Mouse (Mus musculus): ENCODE measurements around the gene Ift46. TPM values are rescaled to one million over a fixed set of nuclear protein-coding genes. Genes with fewer than 3 reads are reported as not detected.
A peak's percentile ranks its signal among the peaks of the same experiment; 100 is the strongest.
"Not testable (repeated sequence)": the region's sequence is repeated elsewhere in the genome, so short reads cannot be mapped to it uniquely, and the experiment has no call there.

Ift46 gene
- polyA plus RNA-seq, 1 experiment = 26.2 TPM

- Histone ChIP-seq H3K4me1 (ENCODE audit: control insufficient read depth, insufficient read depth, insufficient read length, low read length) (peaks cover 9% of the 10 kb centered on the region), H3K4me3 (ENCODE audit: low read depth, low read length) (no peak overlapping the region), H3K27me3 (ENCODE audit: control insufficient read depth, insufficient read depth, low read length) (peaks cover 28% of the 10 kb centered on the region), H3K27ac (ENCODE audit: insufficient read depth, low read depth, low read length) (peak overlapping the region; percentile 73; the same call in 1 of the 2 replicates), H3K36me3 (ENCODE audit: control insufficient read depth, insufficient read depth, low read length) (peaks cover 4% of the 10 kb centered on the region; the same call in 1 of the 2 replicates)
- TF ChIP-seq POLR2A (IDR thresholded peaks at IDR 0.05; ENCODE audit: low read depth, low read length) = no peak
- no peak for TF ChIP-seq CTCF (IDR thresholded peaks at IDR 0.05; ENCODE audit: extremely low read depth, insufficient read length, insufficient replicate concordance, low read depth, low read length)
- WGBS = 51% methylated on average over 8 of the region's 8 CpGs
Measured at GRCm38 (mm10) chr9:44737240-44737949, 30.3 kb upstream of the Ift46 start.

GRCm38 (mm10) chr9:44740663-44741192 lies 27.0 kb upstream of the Ift46 start:
- Histone ChIP-seq H3K27me3 (ENCODE audit: control insufficient read depth, insufficient read depth, low read length) (peaks cover 4% of the 10 kb centered on the region; the same call in 1 of the 2 replicates), H3K4me3 (ENCODE audit: low read depth, low read length) (no peak overlapping the region), H3K36me3 (ENCODE audit: control insufficient read depth, insufficient read depth, low read length) (peaks cover 28% of the 10 kb centered on the region), H3K4me1 (ENCODE audit: control insufficient read depth, insufficient read depth, insufficient read length, low read length) (no peaks in the 10 kb centered on the region), H3K27ac (ENCODE audit: insufficient read depth, low read depth, low read length) (no peak overlapping the region)
- TF ChIP-seq CTCF (IDR thresholded peaks at IDR 0.05; ENCODE audit: extremely low read depth, insufficient read length, insufficient replicate concordance, low read depth, low read length) (peak; percentile 15; the same call in 1 of the 2 replicates), POLR2A (IDR thresholded peaks at IDR 0.05; ENCODE audit: low read depth, low read length) (no peak)
- 81% methylated on average over 1 of the region's 1 CpGs for WGBS

- Histone ChIP-seq H3K4me3 (ENCODE audit: low read depth, low read length) (no peak overlapping the region), H3K36me3 (ENCODE audit: control insufficient read depth, insufficient read depth, low read length) (peaks cover 64% of the 10 kb centered on the region), H3K4me1 (ENCODE audit: control insufficient read depth, insufficient read depth, insufficient read length, low read length) (no peaks in the 10 kb centered on the region), H3K27me3 (ENCODE audit: control insufficient read depth, insufficient read depth, low read length) (no peaks in the 10 kb centered on the region), H3K27ac (ENCODE audit: insufficient read depth, low read depth, low read length) (no peak overlapping the region)
- 92% methylated on average over 7 of the region's 7 CpGs for WGBS
- no peak for TF ChIP-seq POLR2A (IDR thresholded peaks at IDR 0.05; ENCODE audit: low read depth, low read length)
- no peak for TF ChIP-seq CTCF (IDR thresholded peaks at IDR 0.05; ENCODE audit: extremely low read depth, insufficient read length, insufficient replicate concordance, low read depth, low read length)
Measured at GRCm38 (mm10) chr9:44745371-44745770, 22.3 kb upstream of the Ift46 start.

GRCm38 (mm10) chr9:44746666-44747065 lies 21.0 kb upstream of the Ift46 start:
- TF ChIP-seq POLR2A (IDR thresholded peaks at IDR 0.05; ENCODE audit: low read depth, low read length) (no peak), CTCF (IDR thresholded peaks at IDR 0.05; ENCODE audit: extremely low read depth, insufficient read length, insufficient replicate concordance, low read depth, low read length) (no peak)
- WGBS = 90% methylated on average over 3 of the region's 3 CpGs
- Histone ChIP-seq H3K27ac (ENCODE audit: insufficient read depth, low read depth, low read length) (no peak overlapping the region), H3K4me1 (ENCODE audit: control insufficient read depth, insufficient read depth, insufficient read length, low read length) (no peaks in the 10 kb centered on the region), H3K36me3 (ENCODE audit: control insufficient read depth, insufficient read depth, low read length) (peaks cover 74% of the 10 kb centered on the region), H3K27me3 (ENCODE audit: control insufficient read depth, insufficient read depth, low read length) (no peaks in the 10 kb centered on the region), H3K4me3 (ENCODE audit: low read depth, low read length) (no peak overlapping the region)

- peaks cover 77% of the 10 kb centered on the region for H3K36me3 ChIP-seq (ENCODE audit: control insufficient read depth, insufficient read depth, low read length)
- H3K27me3 ChIP-seq (ENCODE audit: control insufficient read depth, insufficient read depth, low read length) = no peaks in the 10 kb centered on the region
- TF ChIP-seq CTCF (IDR thresholded peaks at IDR 0.05; ENCODE audit: extremely low read depth, insufficient read length, insufficient replicate concordance, low read depth, low read length) (no peak), POLR2A (IDR thresholded peaks at IDR 0.05; ENCODE audit: low read depth, low read length) (no peak)
- H3K27ac ChIP-seq (ENCODE audit: insufficient read depth, low read depth, low read length) = no peak overlapping the region
- no peaks in the 10 kb centered on the region for H3K4me1 ChIP-seq (ENCODE audit: control insufficient read depth, insufficient read depth, insufficient read length, low read length)
- WGBS = 91% methylated on average over 3 of the region's 3 CpGs
- H3K4me3 ChIP-seq (ENCODE audit: low read depth, low read length) = no peak overlapping the region
Measured at GRCm38 (mm10) chr9:44747341-44747740, 20.4 kb upstream of the Ift46 start.

- no peaks in the 10 kb centered on the region for H3K27me3 ChIP-seq (ENCODE audit: control insufficient read depth, insufficient read depth, low read length)
- peaks cover 82% of the 10 kb centered on the region for H3K36me3 ChIP-seq (ENCODE audit: control insufficient read depth, insufficient read depth, low read length)
- H3K4me1 ChIP-seq (ENCODE audit: control insufficient read depth, insufficient read depth, insufficient read length, low read length) = no peaks in the 10 kb centered on the region
- 92% methylated on average over 7 of the region's 7 CpGs for WGBS
- no peak overlapping the region for H3K27ac ChIP-seq (ENCODE audit: insufficient read depth, low read depth, low read length)
- TF ChIP-seq POLR2A (IDR thresholded peaks at IDR 0.05; ENCODE audit: low read depth, low read length) = no peak
- no peak for TF ChIP-seq CTCF (IDR thresholded peaks at IDR 0.05; ENCODE audit: extremely low read depth, insufficient read length, insufficient replicate concordance, low read depth, low read length)
- no peak overlapping the region for H3K4me3 ChIP-seq (ENCODE audit: low read depth, low read length)
Measured at GRCm38 (mm10) chr9:44748473-44748872, 19.2 kb upstream of the Ift46 start.

- 5% methylated on average over 2 of the region's 2 CpGs for WGBS
- no peak overlapping the region for H3K4me3 ChIP-seq (ENCODE audit: low read depth, low read length)
- H3K27me3 ChIP-seq (ENCODE audit: control insufficient read depth, insufficient read depth, low read length) = no peaks in the 10 kb centered on the region
- peaks cover 12% of the 10 kb centered on the region; the same call in 1 of the 2 replicates for H3K4me1 ChIP-seq (ENCODE audit: control insufficient read depth, insufficient read depth, insufficient read length, low read length)
- no peak for TF ChIP-seq POLR2A (IDR thresholded peaks at IDR 0.05; ENCODE audit: low read depth, low read length)
- no peak for TF ChIP-seq CTCF (IDR thresholded peaks at IDR 0.05; ENCODE audit: extremely low read depth, insufficient read length, insufficient replicate concordance, low read depth, low read length)
- no peak overlapping the region for H3K27ac ChIP-seq (ENCODE audit: insufficient read depth, low read depth, low read length)
- peaks cover 27% of the 10 kb centered on the region for H3K36me3 ChIP-seq (ENCODE audit: control insufficient read depth, insufficient read depth, low read length)
Measured at GRCm38 (mm10) chr9:44760873-44761272, 6.8 kb upstream of the Ift46 start.

- not testable (repeated sequence) for H3K4me1 ChIP-seq (ENCODE audit: control insufficient read depth, insufficient read depth, insufficient read length, low read length); H3K27me3 ChIP-seq (ENCODE audit: control insufficient read depth, insufficient read depth, low read length); H3K27ac ChIP-seq (ENCODE audit: insufficient read depth, low read depth, low read length); H3K36me3 ChIP-seq (ENCODE audit: control insufficient read depth, insufficient read depth, low read length)
- 23% methylated on average over 8 of the region's 9 CpGs for WGBS
- H3K4me3 ChIP-seq (ENCODE audit: low read depth, low read length) = peak overlapping the region; percentile 37; the same call in 1 of the 2 replicates
Measured at GRCm38 (mm10) chr9:44768029-44768394, 304 bp downstream of the Ift46 start.

Data from small intestine, adult 2 months (tissue).